Mouse (Mus musculus) C2C12 (cell line): ENCODE measurements around the gene Gm11985.

ENCODE experiments used
- CEBPB ChIP-seq: IDR thresholded peaks from one replicate; pipeline ENCODE4 v1.6.1; 2011; ENCODE audit warnings: low read depth, mild to moderate bottlenecking, control low read depth, moderate library complexity
- CTCF ChIP-seq: IDR thresholded peaks from one replicate; pipeline ENCODE4 v1.5.1; 2011; ENCODE audit not compliant: control insufficient read depth, insufficient read depth, insufficient read length
- FOSL1 ChIP-seq: IDR thresholded peaks from one replicate; pipeline ENCODE4 v1.8.0; 2011; ENCODE audit warnings: mild to moderate bottlenecking, low read length; ENCODE audit not compliant: poor library complexity, insufficient read depth, severe bottlenecking
- MAX ChIP-seq: IDR thresholded peaks from one replicate; pipeline ENCODE4 v1.6.1; 2011; ENCODE audit warnings: mild to moderate bottlenecking, control low read depth
- USF1 ChIP-seq: IDR thresholded peaks from one replicate; pipeline ENCODE4 v1.6.1; 2011; ENCODE audit warnings: low read depth, mild to moderate bottlenecking, control low read depth, moderate library complexity

- TF ChIP-seq CTCF (no peak), FOSL1 (no peak), USF1 (no peak), CEBPB (no peak), MAX (no peak)
These were observed 11.5 kb upstream of the Gm11985 start for GRCm38 (mm10) chr11:7199736-7200392.
